Mouse (Mus musculus): ENCODE measurements at regions not wholly inside any gene's neighbourhood (a gene's known extent, or its start where the extent isn't known, plus 50 kb on each side); places are given as distances from the start of the nearest gene placed in this dataset.
"Not testable (repeated sequence)": the region's sequence is repeated elsewhere in the genome, so short reads cannot be mapped to it uniquely, and the experiment has no call there.

DNA sequence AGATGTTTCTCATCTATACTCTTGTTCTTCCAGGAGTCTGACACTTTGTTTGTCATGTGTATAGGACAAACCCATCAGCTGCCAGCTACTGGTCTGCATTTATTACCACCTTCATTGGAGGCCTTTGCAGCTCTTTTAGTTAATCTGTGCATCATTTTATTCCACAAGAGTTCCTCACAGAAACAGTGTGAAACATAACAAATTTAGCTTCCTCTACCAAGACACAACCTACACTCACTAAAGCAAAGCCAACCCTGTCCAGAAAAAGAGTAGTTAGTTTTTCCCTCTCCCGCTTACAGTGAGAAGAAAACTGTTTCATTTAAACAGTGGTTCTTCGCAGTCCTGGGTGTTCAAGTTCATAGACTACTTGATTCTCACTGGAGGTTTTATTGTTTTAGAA lies 100.5 kb downstream of the 1700129C05Rik start:
- ATAC-seq (ENCODE audit: low read depth) = no peak
- H3K4me2 ChIP-seq = no peak overlapping the region
- H3K27me3 ChIP-seq = no peaks in the 10 kb centered on the region
- no peaks in the 10 kb centered on the region for H3K4me1 ChIP-seq (replicated peaks)
- H3K36me3 ChIP-seq = no peaks in the 10 kb centered on the region
- no peaks in the 10 kb centered on the region for H3K9me3 ChIP-seq (replicated peaks)
- H3K4me3 ChIP-seq (replicated peaks) = no peak overlapping the region
- H3K9ac ChIP-seq = no peak overlapping the region
- H3K27ac ChIP-seq = no peak overlapping the region
- DNase-seq = no peak
- WGBS (ENCODE audit: insufficient replicate concordance) = 74% methylated on average over 2 of the region's 2 CpGs

GRCm38 (mm10) chr14:59025757-59026156 lies 116.9 kb downstream of the 1700129C05Rik start:
- not testable (repeated sequence) for H3K4me2 ChIP-seq; H3K36me3 ChIP-seq; ATAC-seq (ENCODE audit: low read depth); H3K27ac ChIP-seq; H3K9ac ChIP-seq; H3K4me1 ChIP-seq (replicated peaks); H3K9me3 ChIP-seq (replicated peaks); H3K27me3 ChIP-seq; H3K4me3 ChIP-seq (replicated peaks); DNase-seq
- WGBS (ENCODE audit: insufficient replicate concordance) = 49% methylated on average over 9 of the region's 9 CpGs

GRCm38 (mm10) chr14:59009534-59009933 lies 133.2 kb downstream of the 1700129C05Rik start:
- H3K4me1 ChIP-seq (replicated peaks) = no peaks in the 10 kb centered on the region
- H3K4me2 ChIP-seq = no peak overlapping the region
- no peak overlapping the region for H3K4me3 ChIP-seq (replicated peaks)
- no peaks in the 10 kb centered on the region for H3K9me3 ChIP-seq (replicated peaks)
- H3K27me3 ChIP-seq = no peaks in the 10 kb centered on the region
- ATAC-seq (ENCODE audit: low read depth) = no peak
- 61% methylated on average over 3 of the region's 3 CpGs for WGBS (ENCODE audit: insufficient replicate concordance)
- H3K9ac ChIP-seq = no peak overlapping the region
- DNase-seq = no peak
- H3K27ac ChIP-seq = no peak overlapping the region
- no peaks in the 10 kb centered on the region for H3K36me3 ChIP-seq

- Histone ChIP-seq H3K4me3 (replicated peaks) (no peak overlapping the region), H3K9me3 (replicated peaks) (no peaks in the 10 kb centered on the region), H3K9ac (no peak overlapping the region), H3K36me3 (no peaks in the 10 kb centered on the region), H3K4me1 (replicated peaks) (no peaks in the 10 kb centered on the region), H3K4me2 (no peak overlapping the region), H3K27me3 (no peaks in the 10 kb centered on the region), H3K27ac (no peak overlapping the region)
- no peak for ATAC-seq (ENCODE audit: low read depth)
- 68% methylated on average over 5 of the region's 5 CpGs for WGBS (ENCODE audit: insufficient replicate concordance)
- no peak for DNase-seq
These were observed 143.5 kb downstream of the 1700129C05Rik start for GRCm38 (mm10) chr14:58999106-58999778.

- Histone ChIP-seq H3K4me2 (no peak overlapping the region), H3K27me3 (no peaks in the 10 kb centered on the region), H3K27ac (no peak overlapping the region), H3K9me3 (replicated peaks) (no peaks in the 10 kb centered on the region), H3K9ac (no peak overlapping the region), H3K4me3 (replicated peaks) (no peak overlapping the region), H3K4me1 (replicated peaks) (no peaks in the 10 kb centered on the region), H3K36me3 (no peaks in the 10 kb centered on the region)
- 63% methylated on average over 6 of the region's 6 CpGs for WGBS (ENCODE audit: insufficient replicate concordance)
- DNase-seq (no peak), ATAC-seq (ENCODE audit: low read depth) (no peak)
These were observed 147.7 kb downstream of the 1700129C05Rik start for GRCm38 (mm10) chr14:58994994-58995393.

- Histone ChIP-seq H3K4me2 (no peak overlapping the region), H3K27me3 (no peaks in the 10 kb centered on the region), H3K4me3 (replicated peaks) (no peak overlapping the region), H3K9ac (no peak overlapping the region), H3K27ac (no peak overlapping the region), H3K4me1 (replicated peaks) (no peaks in the 10 kb centered on the region), H3K36me3 (no peaks in the 10 kb centered on the region), H3K9me3 (replicated peaks) (no peaks in the 10 kb centered on the region)
- DNase-seq (no peak), ATAC-seq (ENCODE audit: low read depth) (no peak)
- 72% methylated on average over 5 of the region's 5 CpGs for WGBS (ENCODE audit: insufficient replicate concordance)
These were observed 153.0 kb downstream of the 1700129C05Rik start for GRCm38 (mm10) chr14:58989644-58990217.

GRCm38 (mm10) chr14:58987688-58988087 lies 155.0 kb downstream of the 1700129C05Rik start:
- no peak overlapping the region for H3K4me3 ChIP-seq (replicated peaks)
- no peaks in the 10 kb centered on the region for H3K9me3 ChIP-seq (replicated peaks)
- no peaks in the 10 kb centered on the region for H3K4me1 ChIP-seq (replicated peaks)
- no peak overlapping the region for H3K27ac ChIP-seq
- no peaks in the 10 kb centered on the region for H3K27me3 ChIP-seq
- no peak overlapping the region for H3K9ac ChIP-seq
- DNase-seq (no peak), ATAC-seq (ENCODE audit: low read depth) (no peak)
- H3K4me2 ChIP-seq = no peak overlapping the region
- H3K36me3 ChIP-seq = no peaks in the 10 kb centered on the region
- 58% methylated on average over 8 of the region's 8 CpGs for WGBS (ENCODE audit: insufficient replicate concordance)

DNA sequence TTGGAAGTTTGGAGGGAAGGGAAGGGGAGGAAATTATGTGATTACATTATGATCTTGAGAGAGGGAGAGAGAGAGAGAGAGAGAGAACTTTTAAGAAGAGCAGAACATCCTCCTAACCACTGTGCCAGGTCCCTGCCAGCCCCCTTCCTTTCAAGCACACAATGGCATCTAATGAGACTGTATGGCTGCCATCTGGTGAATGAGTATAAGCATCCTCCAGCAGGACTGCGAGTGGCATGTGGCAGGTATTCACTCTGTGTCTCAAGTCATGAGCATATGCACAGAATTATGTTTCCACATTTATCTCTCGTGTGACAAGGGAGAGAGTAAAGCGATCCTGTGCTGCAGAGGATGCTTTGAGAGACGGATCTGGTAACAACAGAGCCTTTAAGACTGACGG lies 156.9 kb downstream of the 1700129C05Rik start:
- H3K9me3 ChIP-seq (replicated peaks) = no peaks in the 10 kb centered on the region
- 63% methylated on average over 5 of the region's 5 CpGs for WGBS (ENCODE audit: insufficient replicate concordance)
- H3K4me3 ChIP-seq (replicated peaks) = no peak overlapping the region
- no peaks in the 10 kb centered on the region for H3K27me3 ChIP-seq
- no peak overlapping the region for H3K4me2 ChIP-seq
- no peak overlapping the region for H3K27ac ChIP-seq
- no peaks in the 10 kb centered on the region for H3K4me1 ChIP-seq (replicated peaks)
- DNase-seq = no peak
- H3K9ac ChIP-seq = no peak overlapping the region
- ATAC-seq (ENCODE audit: low read depth) = no peak
- H3K36me3 ChIP-seq = no peaks in the 10 kb centered on the region

- DNase-seq = no peak
- Histone ChIP-seq H3K9me3 (replicated peaks) (no peaks in the 10 kb centered on the region), H3K27me3 (no peaks in the 10 kb centered on the region), H3K9ac (no peak overlapping the region), H3K27ac (no peak overlapping the region), H3K4me2 (no peak overlapping the region), H3K4me1 (replicated peaks) (no peaks in the 10 kb centered on the region), H3K36me3 (no peaks in the 10 kb centered on the region), H3K4me3 (replicated peaks) (no peak overlapping the region)
- 50% methylated on average over 4 of the region's 4 CpGs for WGBS (ENCODE audit: insufficient replicate concordance)
- ATAC-seq (ENCODE audit: low read depth) = no peak
These were observed 165.9 kb downstream of the 1700129C05Rik start for GRCm38 (mm10) chr14:58976791-58977190.

DNA sequence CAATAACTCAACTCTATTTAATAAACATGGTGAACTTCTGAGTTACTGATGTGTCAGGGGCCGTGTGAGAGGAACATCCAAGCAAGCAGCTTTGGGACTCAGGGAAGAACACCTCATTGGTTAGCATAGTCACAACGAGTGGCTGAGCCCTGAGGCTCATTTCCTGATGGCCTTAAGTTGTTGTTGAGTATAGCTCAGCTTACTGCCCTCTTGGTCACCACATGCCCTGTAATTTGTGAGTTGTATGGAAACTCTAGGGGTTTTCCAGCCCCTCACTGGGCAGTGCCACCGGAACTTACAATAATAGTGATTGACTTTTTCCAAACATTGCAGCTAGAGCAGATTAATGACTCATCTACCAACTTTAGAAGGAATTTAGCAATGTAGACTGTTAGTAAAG lies 173.4 kb downstream of the 1700129C05Rik start:
- H3K4me3 ChIP-seq (replicated peaks) = no peak overlapping the region
- H3K27me3 ChIP-seq = no peaks in the 10 kb centered on the region
- H3K9me3 ChIP-seq (replicated peaks) = no peaks in the 10 kb centered on the region
- H3K9ac ChIP-seq = no peak overlapping the region
- DNase-seq (no peak), ATAC-seq (ENCODE audit: low read depth) (no peak)
- WGBS (ENCODE audit: insufficient replicate concordance) = 45% methylated on average over 3 of the region's 3 CpGs
- no peak overlapping the region for H3K4me2 ChIP-seq
- no peaks in the 10 kb centered on the region for H3K4me1 ChIP-seq (replicated peaks)
- H3K27ac ChIP-seq = no peak overlapping the region
- no peaks in the 10 kb centered on the region for H3K36me3 ChIP-seq

DNA sequence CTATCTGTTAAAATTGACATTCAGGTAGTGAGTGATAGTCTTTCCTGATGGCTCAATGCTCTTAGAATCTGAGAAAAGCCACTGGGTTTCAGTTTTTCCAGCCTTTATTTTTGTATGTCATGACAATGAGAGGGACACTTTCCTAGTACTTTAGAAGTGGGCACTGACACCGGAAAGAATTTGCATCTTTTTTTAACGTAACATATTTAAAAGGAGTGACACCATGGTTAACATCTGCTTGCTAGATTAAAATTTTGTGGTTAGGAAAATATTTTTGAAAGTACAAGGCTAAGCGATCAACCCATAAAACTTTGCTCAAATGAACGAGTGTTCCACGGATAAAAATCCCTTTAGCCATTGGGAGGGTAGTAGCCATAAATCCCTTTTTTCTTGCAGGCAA lies 174.7 kb downstream of the 1700129C05Rik start:
- WGBS (ENCODE audit: insufficient replicate concordance) = 66% methylated on average over 5 of the region's 5 CpGs
- no peaks in the 10 kb centered on the region for H3K36me3 ChIP-seq
- no peak overlapping the region for H3K9ac ChIP-seq
- H3K27ac ChIP-seq = no peak overlapping the region
- H3K4me2 ChIP-seq = no peak overlapping the region
- no peak overlapping the region for H3K4me3 ChIP-seq (replicated peaks)
- no peaks in the 10 kb centered on the region for H3K4me1 ChIP-seq (replicated peaks)
- no peaks in the 10 kb centered on the region for H3K27me3 ChIP-seq
- H3K9me3 ChIP-seq (replicated peaks) = no peaks in the 10 kb centered on the region
- ATAC-seq (ENCODE audit: low read depth) (no peak), DNase-seq (no peak)

DNA sequence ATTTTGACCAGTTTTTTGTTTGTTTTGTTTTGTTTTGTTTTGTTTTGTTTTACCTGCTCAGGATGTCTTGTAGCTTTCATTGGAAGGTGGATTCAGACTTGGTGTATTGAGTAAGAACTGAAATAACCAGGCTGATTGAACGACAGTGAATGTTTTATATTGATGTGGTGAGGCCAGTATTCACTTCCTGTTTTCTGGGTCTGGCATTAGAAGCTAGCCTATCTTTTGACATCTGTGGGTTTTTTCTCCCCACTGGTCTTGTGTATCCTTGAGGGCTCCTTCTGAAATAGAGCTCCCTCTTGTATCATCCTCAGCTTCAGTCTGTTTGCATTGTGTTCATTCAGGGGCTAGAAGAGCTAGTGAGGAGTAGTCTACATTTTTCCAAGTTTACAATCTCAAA lies 175.5 kb downstream of the 1700129C05Rik start:
- Histone ChIP-seq H3K9me3 (replicated peaks) (no peaks in the 10 kb centered on the region), H3K4me1 (replicated peaks) (no peaks in the 10 kb centered on the region), H3K27ac (no peak overlapping the region), H3K4me2 (no peak overlapping the region), H3K9ac (no peak overlapping the region), H3K27me3 (no peaks in the 10 kb centered on the region), H3K4me3 (replicated peaks) (no peak overlapping the region), H3K36me3 (no peaks in the 10 kb centered on the region)
- DNase-seq (no peak), ATAC-seq (ENCODE audit: low read depth) (no peak)
- 8% methylated on average over 1 of the region's 1 CpGs for WGBS (ENCODE audit: insufficient replicate concordance)

Measured in liver, embryonic 13.5 days (tissue).